Mouse (Mus musculus): ENCODE measurements around the gene Gstm2.

DNA sequence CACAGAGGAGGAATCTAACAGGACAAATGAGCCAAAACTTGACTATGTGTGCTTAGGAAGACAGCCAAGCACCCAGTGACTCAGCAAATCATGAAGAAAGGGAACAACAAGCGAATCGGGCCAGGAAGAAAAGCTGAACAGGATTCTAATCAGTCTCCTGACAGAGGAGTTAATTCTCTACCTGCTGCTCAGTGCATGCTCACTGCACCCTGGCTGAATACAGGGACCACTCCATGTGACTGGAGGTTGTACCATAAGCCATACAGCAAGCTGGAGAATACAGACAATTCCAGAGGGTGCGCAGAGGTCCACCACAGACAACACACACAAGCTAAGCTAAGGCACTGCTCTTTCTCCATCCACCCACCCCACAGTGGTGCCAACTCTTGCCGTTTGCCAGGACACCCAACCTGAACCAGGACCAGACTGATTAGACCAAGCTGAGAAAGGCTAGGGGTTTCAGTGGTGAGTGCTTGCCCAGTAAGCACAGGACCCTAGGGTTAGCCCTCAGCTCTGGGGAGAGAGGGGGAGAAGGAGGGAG lies 27.1 kb upstream of the Gstm2 start:
- TF ChIP-seq CTCF (IDR thresholded peaks at IDR 0.05; ENCODE audit: borderline replicate concordance, insufficient read depth, low read length) (no peak), POLR2A (IDR thresholded peaks at IDR 0.05; ENCODE audit: low read depth, low read length) (no peak)

Data from embryonic fibroblast, embryonic 13.5 days (primary cell).